Mouse (Mus musculus): Measurements from ENCODE around the gene Rbms2.

Gene Rbms2

GRCm38 (mm10) chr10:128133650-128134332 lies 46.3 kb downstream of the Rbms2 start:
- no peak for DNase-seq

- DNase-seq, result no peak
Measured at GRCm38 (mm10) chr10:128131812-128132211, 48.3 kb downstream of the Rbms2 start.

GRCm38 (mm10) chr10:128131297-128131696 lies 48.8 kb downstream of the Rbms2 start:
- no peak for DNase-seq

- DNase-seq, result no peak
Measured at GRCm38 (mm10) chr10:128128143-128128542, 52.0 kb downstream of the Rbms2 start.

- no peak for DNase-seq
Measured at GRCm38 (mm10) chr10:128127497-128127896, 52.6 kb downstream of the Rbms2 start.

GRCm38 (mm10) chr10:128125951-128126350 lies 54.1 kb downstream of the Rbms2 start:
- no peak for DNase-seq

GRCm38 (mm10) chr10:128124831-128125230 lies 55.3 kb downstream of the Rbms2 start:
- no peak for DNase-seq

GRCm38 (mm10) chr10:128123833-128124232 lies 56.3 kb downstream of the Rbms2 start:
- no peak for DNase-seq

GRCm38 (mm10) chr10:128111227-128111626 lies 68.9 kb downstream of the Rbms2 start:
- no peak for DNase-seq

- no peak for DNase-seq
Measured at GRCm38 (mm10) chr10:128110103-128110761, 69.9 kb downstream of the Rbms2 start.

GRCm38 (mm10) chr10:128097587-128097971 lies 82.5 kb downstream of the Rbms2 start:
- peak; percentile 66 to 67 for DNase-seq

GRCm38 (mm10) chr10:128096693-128097586 lies 83.2 kb downstream of the Rbms2 start:
- peak; percentile 89 to 90 for DNase-seq

- no peak for DNase-seq
Measured at GRCm38 (mm10) chr10:128096313-128096692, 83.8 kb downstream of the Rbms2 start.

- DNase-seq, result no peak
Measured at GRCm38 (mm10) chr10:128095003-128095636, 85.0 kb downstream of the Rbms2 start.

GRCm38 (mm10) chr10:128094340-128094968 lies 85.6 kb downstream of the Rbms2 start:
- peak; percentile 90 to 91 for DNase-seq

- DNase-seq, result peak; percentile 38 to 43
Measured at GRCm38 (mm10) chr10:128093496-128094294, 86.4 kb downstream of the Rbms2 start.

- DNase-seq, result peak; percentile 83 to 84
Measured at GRCm38 (mm10) chr10:128092506-128093495, 87.3 kb downstream of the Rbms2 start.

- peak; percentile 70 to 71 for DNase-seq
Measured at GRCm38 (mm10) chr10:128091564-128092505, 88.3 kb downstream of the Rbms2 start, which contains the start of gene Baz2a. Gene Baz2a (plus strand): TSS chr10:128091577.

Data from B cell, adult 2 months (primary cell).